In genomic region chr13:23543965-23544786, GRCm38 (mm10) we compare ENCODE assay signal across 8 mouse cellular contexts. TPM values are rescaled to one million over a fixed set of nuclear protein-coding genes. Genes with fewer than 3 reads are reported as not detected.
DNase-seq lines count a peak whose midpoint lies in the region; ATAC-seq and TF ChIP-seq lines count a peak whose summit lies in the region.

Gene Hist1h3f, plus strand, starts transcription at chr13:23544052.

- H3K4me2 ChIP-seq in kidney, embryonic 14.5 days (replicated peaks; ENCODE audit: low read depth, low read length), result peak within 1 kb of the TSS; percentile 76
- peak within 1 kb of the TSS; percentile 57 for H3K4me2 ChIP-seq in limb, embryonic 15.5 days
- peak within 1 kb of the TSS; percentile 65 for H3K4me2 ChIP-seq in midbrain, postnatal 0 days (ENCODE audit: low read depth, low read length, poor library complexity, severe bottlenecking)
- H3K4me2 ChIP-seq in stomach, embryonic 16.5 days (ENCODE audit: low read depth, low read length), result peak within 1 kb of the TSS; percentile 81

- H3K4me3 ChIP-seq in bone marrow macrophage, adult 2 months (ENCODE audit: insufficient read depth, low read length), result peak within 1 kb of the TSS; percentile 63
- H3K4me3 ChIP-seq in embryonic fibroblast, embryonic 13.5 days (ENCODE audit: insufficient read depth, low read length), result peak within 1 kb of the TSS; percentile 54
- H3K4me3 ChIP-seq in heart, embryonic 10.5 days, result peak within 1 kb of the TSS; percentile 59
- H3K4me3 ChIP-seq in kidney, embryonic 14.5 days (ENCODE audit: low read length), result peak within 1 kb of the TSS; percentile 46
- peak within 1 kb of the TSS; percentile 51 for H3K4me3 ChIP-seq in limb, embryonic 15.5 days
- peak within 1 kb of the TSS; percentile 45 for H3K4me3 ChIP-seq in midbrain, postnatal 0 days (ENCODE audit: low read depth, low read length)
- H3K4me3 ChIP-seq in stomach, embryonic 16.5 days (replicated peaks; ENCODE audit: low read length), result peak within 1 kb of the TSS; percentile 55

- H3K9ac ChIP-seq in kidney, embryonic 14.5 days (ENCODE audit: low read depth, low read length), result peak within 1 kb of the TSS; percentile 69
- peak within 1 kb of the TSS; percentile 37 for H3K9ac ChIP-seq in limb, embryonic 15.5 days
- peak within 1 kb of the TSS; percentile 48; the same call in 1 of the 2 replicates for H3K9ac ChIP-seq in midbrain, postnatal 0 days (replicated peaks; ENCODE audit: low read length, poor library complexity, severe bottlenecking)
- peak within 1 kb of the TSS; percentile 72 for H3K9ac ChIP-seq in stomach, embryonic 16.5 days (ENCODE audit: low read length)

- H3K36me3 ChIP-seq in heart, embryonic 10.5 days, result no peaks in the 10 kb centered on the region
- H3K36me3 ChIP-seq in kidney, embryonic 14.5 days (ENCODE audit: control insufficient read depth, insufficient read depth, low read length), result no peaks in the 10 kb centered on the region
- H3K36me3 ChIP-seq in limb, embryonic 15.5 days, result no peaks in the 10 kb centered on the region
- H3K36me3 ChIP-seq in midbrain, postnatal 0 days (ENCODE audit: insufficient read depth, low read length), result no peaks in the 10 kb centered on the region
- H3K36me3 ChIP-seq in stomach, embryonic 16.5 days (ENCODE audit: control insufficient read depth, insufficient read depth, low read length), result no peaks in the 10 kb centered on the region

- WGBS in heart, embryonic 10.5 days, result under 1% methylated on average over 29 of the region's 45 CpGs
- WGBS in kidney, embryonic 14.5 days, result under 1% methylated on average over 30 of the region's 45 CpGs
- WGBS in limb, embryonic 15.5 days, result under 1% methylated on average over 36 of the region's 45 CpGs
- under 1% methylated on average over 24 of the region's 45 CpGs for whole genome bisulfite sequencing in midbrain, postnatal 0 days
- under 1% methylated on average over 21 of the region's 45 CpGs for WGBS in stomach, embryonic 16.5 days

- peak; percentile 91 for DNase-seq in CD4-positive, CD25-positive, alpha-beta regulatory T cell, adult 2 months (ENCODE audit: low read depth, low spot score)
- DNase-seq in heart, embryonic 10.5 days (ENCODE audit: low spot score), result peak; percentile 87
- DNase-seq in midbrain, postnatal 0 days (ENCODE audit: low spot score), result peak; percentile 98

- 0 out of 2 replicates have a peak, but pooled peaks have one; percentile 67 for TF ChIP-seq POLR2A in bone marrow macrophage, adult 2 months (IDR thresholded peaks at IDR 0.05; ENCODE audit: borderline replicate concordance, low read depth, low read length)
- peak; percentile 96 for TF ChIP-seq POLR2A in embryonic fibroblast, embryonic 13.5 days (IDR thresholded peaks at IDR 0.05; ENCODE audit: low read depth, low read length)

- H3K4me1 ChIP-seq in bone marrow macrophage, adult 2 months (ENCODE audit: control insufficient read depth, insufficient read depth, low read length), result peaks cover 3% of the 10 kb centered on the region
- H3K4me1 ChIP-seq in embryonic fibroblast, embryonic 13.5 days (ENCODE audit: control insufficient read depth, insufficient read depth, low read length), result no peaks in the 10 kb centered on the region
- no peaks in the 10 kb centered on the region; the same call in 1 of the 2 replicates for H3K4me1 ChIP-seq in heart, embryonic 10.5 days
- H3K4me1 ChIP-seq in kidney, embryonic 14.5 days (ENCODE audit: control insufficient read depth, insufficient read depth, low read length), result no peaks in the 10 kb centered on the region
- peaks cover 4% of the 10 kb centered on the region; the same call in 1 of the 2 replicates for H3K4me1 ChIP-seq in limb, embryonic 15.5 days
- H3K4me1 ChIP-seq in midbrain, postnatal 0 days (ENCODE audit: insufficient read depth, low read length), result no peaks in the 10 kb centered on the region
- H3K4me1 ChIP-seq in stomach, embryonic 16.5 days (ENCODE audit: control insufficient read depth, insufficient read depth, low read length), result 0 out of 2 replicates have a peak, but pooled peaks cover 2% of the 10 kb centered on the region

- H3K27me3 ChIP-seq in heart, embryonic 10.5 days (ENCODE audit: insufficient read depth, poor library complexity, severe bottlenecking), result no peaks in the 10 kb centered on the region
- H3K27me3 ChIP-seq in kidney, embryonic 14.5 days (ENCODE audit: control insufficient read depth, insufficient read depth, low read length), result no peaks in the 10 kb centered on the region
- H3K27me3 ChIP-seq in limb, embryonic 15.5 days, result no peaks in the 10 kb centered on the region
- H3K27me3 ChIP-seq in midbrain, postnatal 0 days (ENCODE audit: insufficient read depth, low read length), result no peaks in the 10 kb centered on the region
- no peaks in the 10 kb centered on the region for H3K27me3 ChIP-seq in stomach, embryonic 16.5 days (ENCODE audit: control insufficient read depth, insufficient read depth, low read length)

- TF ChIP-seq CTCF in bone marrow macrophage, adult 2 months (IDR thresholded peaks at IDR 0.05; ENCODE audit: low read depth, low read length), result no peak
- TF ChIP-seq CTCF in embryonic fibroblast, embryonic 13.5 days (IDR thresholded peaks at IDR 0.05; ENCODE audit: borderline replicate concordance, insufficient read depth, low read length), result no peak
- no peak for TF ChIP-seq CTCF in midbrain, postnatal 0 days (IDR thresholded peaks at IDR 0.05)

- ATAC-seq in kidney, embryonic 14.5 days (ENCODE audit: low FRiP score, low TSS enrichment), result peak; percentile 95
- peak; percentile 89 for ATAC-seq in limb, embryonic 15.5 days (ENCODE audit: insufficient number of reproducible peaks, low FRiP score, low TSS enrichment, low read depth)
- ATAC-seq in midbrain, postnatal 0 days (ENCODE audit: low FRiP score), result peak; percentile 96
- peak; percentile 92 for ATAC-seq in stomach, embryonic 16.5 days (ENCODE audit: insufficient read depth, low FRiP score)

- no peaks in the 10 kb centered on the region for H3K9me3 ChIP-seq in heart, embryonic 10.5 days
- no peaks in the 10 kb centered on the region for H3K9me3 ChIP-seq in kidney, embryonic 14.5 days (ENCODE audit: control insufficient read depth, low read length)
- no peaks in the 10 kb centered on the region for H3K9me3 ChIP-seq in limb, embryonic 15.5 days
- H3K9me3 ChIP-seq in midbrain, postnatal 0 days (ENCODE audit: low read length), result no peaks in the 10 kb centered on the region
- no peaks in the 10 kb centered on the region for H3K9me3 ChIP-seq in stomach, embryonic 16.5 days (replicated peaks; ENCODE audit: control insufficient read depth, low read length)

- H3K27ac ChIP-seq in bone marrow macrophage, adult 2 months (ENCODE audit: insufficient read depth, low read depth, low read length), result peak within 1 kb of the TSS; percentile 88
- H3K27ac ChIP-seq in embryonic fibroblast, embryonic 13.5 days (ENCODE audit: insufficient read depth, low read length), result peak within 1 kb of the TSS; percentile 79
- peak within 1 kb of the TSS; percentile 93 for H3K27ac ChIP-seq in heart, embryonic 10.5 days
- H3K27ac ChIP-seq in kidney, embryonic 14.5 days (ENCODE audit: low read depth, low read length), result peak within 1 kb of the TSS; percentile 97
- H3K27ac ChIP-seq in limb, embryonic 15.5 days, result peak within 1 kb of the TSS; percentile 92
- H3K27ac ChIP-seq in midbrain, postnatal 0 days (ENCODE audit: low read depth, low read length), result peak within 1 kb of the TSS; percentile 75
- peak within 1 kb of the TSS; percentile 94 for H3K27ac ChIP-seq in stomach, embryonic 16.5 days (ENCODE audit: low read length)

RNA-seq across cellular contexts. Expression of gene Hist1h3f, which starts in this region (rescaled TPM):
- 0.80 TPM in 1 of 2 replicates, not detected in the other for polyA plus RNA-seq in bone marrow macrophage, adult 2 months (2012; ENCODE audit: insufficient read depth, insufficient read length, missing spikeins)
- 0.61 and 0.70 TPM in 2 replicates for polyA plus RNA-seq in embryonic fibroblast, embryonic 13.5 days (2011; ENCODE audit: insufficient read length, low read depth, missing spikeins)
- polyA plus RNA-seq in heart, embryonic 10.5 days (2016; fragmentation: Nextera tagmentation; extraction: Ambion mirVana), result 0.31 and 0.99 TPM in 2 replicates
- 1.2 and 2.0 TPM in 2 replicates for polyA plus RNA-seq in kidney, embryonic 14.5 days (2014; fragmentation: Nextera tagmentation; extraction: Ambion mirVana)
- polyA plus RNA-seq in limb, embryonic 15.5 days (2015; fragmentation: Nextera tagmentation; extraction: Ambion mirVana), result 1.1 TPM in 1 of 2 replicates, not detected in the other
- total RNA-seq in midbrain, postnatal 0 days (2014; rRNA removed), result 154 and 239 TPM in 2 replicates
- 0.21 and 0.23 TPM in 2 replicates for polyA plus RNA-seq in midbrain, postnatal 0 days (2015; fragmentation: Nextera tagmentation; extraction: Ambion mirVana)
- 0.81 and 0.90 TPM in 2 replicates for polyA plus RNA-seq in stomach, embryonic 16.5 days (2015; fragmentation: Nextera tagmentation; extraction: Ambion mirVana)

Comparison
In these comparisons a context has a peak if more than half of its experiments do, and no peak if none do; other contexts are left out.
1. Peak in every context shown above with its lines: DNase-seq, ATAC-seq, H3K4me3 ChIP-seq and H3K27ac ChIP-seq.
2. Peak in DNase-seq, H3K4me3 ChIP-seq and H3K27ac ChIP-seq in heart, embryonic 10.5 days; RNA of the gene not detected or under 1 TPM.
3. Peak in ATAC-seq, H3K4me3 ChIP-seq, H3K27ac ChIP-seq, H3K9ac ChIP-seq and H3K4me2 ChIP-seq in stomach, embryonic 16.5 days; RNA of the gene not detected or under 1 TPM.